8 mouse cellular contexts compared by ENCODE assay signal in the genomic region with DNA sequence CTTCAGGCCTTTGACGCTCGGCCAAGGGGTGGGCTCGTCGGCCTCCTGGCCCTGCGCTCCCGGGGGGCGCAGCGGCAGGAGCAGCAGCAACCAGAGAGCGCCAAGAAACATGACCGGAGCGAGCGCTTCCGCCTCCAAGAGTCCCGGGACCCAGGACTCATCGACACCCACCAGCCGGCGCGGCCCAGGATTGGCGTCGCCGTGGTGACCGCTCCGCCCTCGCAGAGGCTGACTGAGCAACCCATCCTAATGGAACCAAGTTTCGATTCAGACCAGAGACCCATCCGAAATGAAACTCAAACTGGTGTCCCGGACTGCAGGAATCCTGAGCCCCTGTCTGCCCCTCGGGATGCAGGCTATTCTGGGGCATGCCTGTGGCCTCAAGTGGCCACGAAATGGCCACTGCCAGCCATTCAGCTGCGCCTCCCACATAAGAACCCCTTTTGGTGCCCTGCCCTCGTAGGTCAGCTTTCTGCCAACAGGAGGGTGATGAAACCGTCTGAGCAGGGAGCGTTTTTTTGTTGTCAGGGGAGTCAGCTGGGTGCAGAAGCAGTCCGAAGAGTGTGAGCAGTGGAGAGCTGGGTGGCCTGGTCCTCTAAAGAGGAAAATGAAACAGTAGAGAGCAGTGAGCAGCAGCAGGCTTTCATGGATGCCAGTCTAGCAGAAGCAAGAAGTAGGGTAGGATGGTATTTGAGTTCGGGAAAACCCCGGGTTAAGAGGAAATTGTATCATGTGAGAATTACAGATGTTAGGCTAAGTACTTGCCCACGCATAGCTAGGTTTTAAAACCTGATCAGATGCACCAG. TPM values are rescaled to one million over a fixed set of nuclear protein-coding genes. Genes with fewer than 3 reads are reported as not detected.
DNase-seq lines count a peak whose midpoint lies in the region; ATAC-seq and TF ChIP-seq lines count a peak whose summit lies in the region.

A gene (minus strand): TSS at position 162 of the 806 bp plus-strand sequence.

- 0 out of 2 replicates have a peak, but pooled peaks have one; percentile 43 for ATAC-seq in embryonic facial prominence, embryonic 12.5 days (ENCODE audit: insufficient number of reproducible peaks, insufficient read depth, low FRiP score, low TSS enrichment)
- ATAC-seq in midbrain, postnatal 0 days (ENCODE audit: low FRiP score), result peak; percentile 55; the same call in 1 of the 2 replicates

- H3K36me3 ChIP-seq in embryonic facial prominence, embryonic 12.5 days, result peaks cover under 1% of the 10 kb centered on the region; the same call in 1 of the 2 replicates
- H3K36me3 ChIP-seq in midbrain, postnatal 0 days (ENCODE audit: insufficient read depth, low read length), result 0 out of 2 replicates have a peak, but pooled peaks cover under 1% of the 10 kb centered on the region

- no peak within 1 kb of the TSS for H3K27ac ChIP-seq in embryonic facial prominence, embryonic 12.5 days
- H3K27ac ChIP-seq in midbrain, postnatal 0 days (ENCODE audit: low read depth, low read length), result no peak within 1 kb of the TSS

- H3K4me2 ChIP-seq in embryonic facial prominence, embryonic 12.5 days (replicated peaks), result peak within 1 kb of the TSS; percentile 99
- peak within 1 kb of the TSS; percentile 95 for H3K4me2 ChIP-seq in midbrain, postnatal 0 days (ENCODE audit: low read depth, low read length, poor library complexity, severe bottlenecking)

- peak; percentile 88 for DNase-seq in A20 (ENCODE audit: low read depth, low spot score)
- peak; percentile 90 for DNase-seq in adrenal gland, postnatal 14 days
- peak; percentile 88 for DNase-seq in heart, adult 8-10 months (ENCODE audit: low spot score)
- peak; percentile 77 to 82 for DNase-seq in kidney, adult 8-10 months
- peak; percentile 73 for DNase-seq in liver
- DNase-seq in midbrain, postnatal 0 days (ENCODE audit: low spot score), result peak; percentile 64
- peak; percentile 48 to 57 for DNase-seq in spleen, postnatal 14 days (ENCODE audit: low spot score in 2 of 2)

- H3K9ac ChIP-seq in embryonic facial prominence, embryonic 12.5 days, result peak within 1 kb of the TSS; percentile 59
- H3K9ac ChIP-seq in midbrain, postnatal 0 days (replicated peaks; ENCODE audit: low read length, poor library complexity, severe bottlenecking), result peak within 1 kb of the TSS; percentile 42

- no peak for TF ChIP-seq CTCF in midbrain, postnatal 0 days (IDR thresholded peaks at IDR 0.05)

- H3K9me3 ChIP-seq in embryonic facial prominence, embryonic 12.5 days, result no peaks in the 10 kb centered on the region
- H3K9me3 ChIP-seq in midbrain, postnatal 0 days (ENCODE audit: low read length), result no peaks in the 10 kb centered on the region

- peak within 1 kb of the TSS; percentile 55 for H3K4me3 ChIP-seq in embryonic facial prominence, embryonic 12.5 days
- H3K4me3 ChIP-seq in midbrain, postnatal 0 days (ENCODE audit: low read depth, low read length), result peak within 1 kb of the TSS; percentile 45

- peaks cover 6% of the 10 kb centered on the region; the same call in 1 of the 2 replicates for H3K27me3 ChIP-seq in embryonic facial prominence, embryonic 12.5 days
- H3K27me3 ChIP-seq in midbrain, postnatal 0 days (ENCODE audit: insufficient read depth, low read length), result no peaks in the 10 kb centered on the region

- WGBS in embryonic facial prominence, embryonic 12.5 days, result 7% methylated on average over 37 of the region's 37 CpGs
- 10% methylated on average over 37 of the region's 37 CpGs for WGBS in midbrain, postnatal 0 days

- peaks cover 10% of the 10 kb centered on the region; the same call in 1 of the 2 replicates for H3K4me1 ChIP-seq in embryonic facial prominence, embryonic 12.5 days
- peaks cover 7% of the 10 kb centered on the region; the same call in 1 of the 2 replicates for H3K4me1 ChIP-seq in midbrain, postnatal 0 days (ENCODE audit: insufficient read depth, low read length)

RNA-seq across cellular contexts. Expression of the gene that starts here (rescaled TPM):
- 10.6 and 13.8 TPM in 2 replicates for total RNA-seq in adrenal gland, postnatal 14 days (2021)
- polyA plus RNA-seq in embryonic facial prominence, embryonic 12.5 days (2016; fragmentation: Nextera tagmentation; extraction: Ambion mirVana), result 4.2 and 5.2 TPM in 2 replicates
- 10 to 100 TPM in 1 of 4 experiments, 1 to 10 TPM in 3; 8.1 to 11.2 (median 9.2) TPM for total RNA-seq in heart, adult 8-10 months (2022)
- 2.6 and 3.3 TPM in 2 replicates for total RNA-seq in midbrain, postnatal 0 days (2014; rRNA removed)
- 3.1 and 3.5 TPM in 2 replicates for polyA plus RNA-seq in midbrain, postnatal 0 days (2015; fragmentation: Nextera tagmentation; extraction: Ambion mirVana)
